Mouse (Mus musculus) embryonic facial prominence, embryonic 10.5 days (tissue): Measurements from ENCODE around the gene Muc15. TPM values are rescaled to one million over a fixed set of nuclear protein-coding genes. Genes with fewer than 3 reads are reported as not detected.
A peak's percentile ranks its signal among the peaks of the same experiment; 100 is the strongest.

Experiments
- DNase-seq: peaks from one replicate; pipeline ENCODE4 v3.0.0-alpha.2; 2017; ENCODE audit warnings: low spot score
- H3K27ac ChIP-seq: fragments of 300-500 bp; sonication (generic); replicated peaks from 2 replicates; pipeline ENCODE4 v1.5.1; 2016; ENCODE audit warnings: mild to moderate bottlenecking
- H3K27me3 ChIP-seq: fragments of 300-500 bp; sonication (generic); replicated peaks from 2 replicates; pipeline ENCODE4 v1.6.1; 2016; ENCODE audit warnings: low read depth, mild to moderate bottlenecking; ENCODE audit not compliant: poor library complexity, severe bottlenecking
- H3K36me3 ChIP-seq: fragments of 300-500 bp; sonication (generic); replicated peaks from 2 replicates; pipeline ENCODE4 v1.6.1; 2016; ENCODE audit warnings: mild to moderate bottlenecking, moderate library complexity
- H3K4me1 ChIP-seq: fragments of 300-500 bp; sonication (generic); 2 replicates; pipeline ENCODE4 v1.6.1; 2016
- H3K4me3 ChIP-seq: fragments of 300-500 bp; sonication (generic); 2 replicates; pipeline ENCODE4 v1.5.1; 2016; ENCODE audit warnings: mild to moderate bottlenecking, moderate library complexity
- H3K9me3 ChIP-seq: fragments of 300-500 bp; sonication (generic); 2 replicates; pipeline ENCODE4 v1.6.1; 2016; ENCODE audit warnings: mild to moderate bottlenecking
- WGBS: fragments of 180-500 bp; shearing (Covaris S2); methylation state at CpG from one replicate; pipeline ENCODE4 v1.1.7; 2016; 5-methylcytosine and 5-hydroxymethylcytosine counted together
- polyA plus RNA-seq: library from polyadenylated mRNA; unstranded; fragments of >200 nt; fragmentation: Nextera tagmentation; extraction: Ambion mirVana; gene quantifications from 2 replicates; pipeline ENCODE4 v1.2.1, GENCODE M21; 2016

Gene Muc15
- polyA plus RNA-seq, result 0.06 TPM in 1 of 2 replicates, not detected in the other

DNA sequence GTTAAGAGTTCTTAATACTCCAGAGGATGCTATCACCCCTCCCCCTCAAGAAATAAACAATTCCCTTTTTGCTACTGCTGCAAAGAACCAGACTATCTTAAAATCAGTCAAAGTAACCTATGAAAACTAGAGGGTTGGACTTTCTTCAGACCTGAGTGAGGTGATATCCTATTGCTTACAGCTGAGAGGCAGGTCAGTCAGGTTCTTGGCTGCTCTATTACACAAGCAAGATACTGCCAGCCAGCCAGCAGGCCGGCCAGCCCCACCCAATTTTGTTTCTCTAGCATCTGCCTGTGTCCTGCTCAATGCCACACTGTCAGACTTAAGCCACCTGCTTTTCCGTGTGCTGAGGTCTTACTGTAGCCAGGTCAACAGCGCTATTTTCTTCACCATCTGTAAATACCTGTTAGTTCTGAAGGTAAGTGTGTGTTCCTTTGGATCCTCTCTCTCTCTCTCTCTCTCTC lies at the start of gene Muc15:
TSS of gene Muc15 (plus strand) at position 51 of the 464 bp plus-strand sequence.
- H3K36me3 ChIP-seq, result no peaks in the 10 kb centered on the region
- no peak within 1 kb of the TSS for H3K4me3 ChIP-seq
- H3K27me3 ChIP-seq, result no peaks in the 10 kb centered on the region
- H3K9me3 ChIP-seq, result no peaks in the 10 kb centered on the region
- no peak within 1 kb of the TSS for H3K27ac ChIP-seq
- no peaks in the 10 kb centered on the region for H3K4me1 ChIP-seq
- DNase-seq, result no peak
- 43% methylated on average over 3 of the region's 3 CpGs for WGBS

DNA sequence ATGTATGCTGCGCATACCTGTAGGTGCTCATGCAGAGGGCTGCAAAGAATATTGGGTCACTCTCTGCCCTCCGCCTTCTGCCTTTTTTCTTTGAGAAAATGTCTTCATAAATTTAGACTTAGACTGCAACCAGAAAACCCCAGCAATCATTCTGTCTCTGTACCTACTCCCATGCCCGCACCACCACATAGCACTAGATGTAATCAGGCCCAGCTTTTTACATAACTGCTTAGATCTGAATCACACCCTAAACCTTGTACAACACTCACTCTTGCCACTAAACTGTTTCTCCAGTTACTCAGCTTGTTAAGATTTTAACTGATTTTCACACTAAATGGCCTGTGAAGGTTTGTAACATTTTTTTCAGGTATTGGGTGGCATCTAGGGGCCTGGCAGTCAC lies 11.7 kb upstream of the Muc15 start:
- Histone ChIP-seq H3K4me1 (no peaks in the 10 kb centered on the region), H3K9me3 (no peaks in the 10 kb centered on the region), H3K27ac (no peak overlapping the region), H3K27me3 (no peaks in the 10 kb centered on the region), H3K36me3 (no peaks in the 10 kb centered on the region), H3K4me3 (no peak overlapping the region)
- 94% methylated on average over 3 of the region's 3 CpGs for WGBS
- no peak for DNase-seq

DNA sequence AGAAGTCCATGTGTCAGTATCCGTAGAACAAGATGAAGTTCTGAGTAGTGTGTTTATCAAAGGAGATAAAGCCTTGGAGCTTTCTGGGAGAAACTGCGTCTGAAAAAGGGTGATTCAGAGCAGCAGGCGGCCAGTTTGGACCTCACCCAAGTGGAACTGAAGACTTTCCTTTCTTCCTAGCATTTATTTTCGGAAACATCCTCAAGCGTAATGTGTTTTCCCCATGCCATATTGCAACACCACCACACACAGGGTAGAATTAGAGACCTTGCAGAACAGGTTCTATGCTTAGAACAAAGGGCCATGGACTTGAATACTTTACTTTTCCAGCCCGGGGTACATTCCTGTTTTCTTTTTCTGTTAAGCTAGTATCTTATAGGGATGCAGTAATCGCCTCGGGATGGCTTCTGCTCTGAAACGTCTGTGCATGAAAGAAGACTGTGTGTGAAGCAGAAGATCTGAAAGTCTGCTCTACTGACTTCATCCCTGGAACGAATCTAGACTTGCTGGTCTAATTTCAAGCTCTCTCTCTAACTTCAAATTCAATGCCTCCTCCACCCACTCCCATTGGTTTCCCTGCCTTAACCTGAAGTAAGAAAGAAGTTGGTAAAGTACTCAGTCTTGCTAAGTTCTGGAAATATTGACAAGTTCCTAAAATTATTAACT lies 11.0 kb upstream of the Muc15 start:
- H3K4me3 ChIP-seq, result no peak overlapping the region

DNA sequence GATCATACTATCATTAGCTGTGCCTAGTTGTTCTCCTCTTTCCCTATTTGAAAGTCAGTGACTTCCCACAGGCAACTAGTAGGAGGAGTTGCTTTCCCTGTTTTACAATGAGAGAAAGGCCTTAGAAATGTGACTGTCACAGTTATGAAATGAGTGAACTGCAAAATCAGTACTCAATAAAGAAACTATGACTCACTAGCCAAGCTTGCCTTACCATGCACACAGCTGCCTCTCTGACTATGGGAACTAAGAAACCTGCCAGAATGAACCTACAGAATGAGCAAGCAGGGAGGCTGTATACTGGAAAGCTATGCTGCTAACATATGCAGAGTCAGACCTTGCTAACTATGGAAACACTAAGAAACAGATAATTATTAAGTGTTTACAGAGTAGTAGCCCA lies 2.1 kb upstream of the Muc15 start:
- Histone ChIP-seq H3K4me1 (no peaks in the 10 kb centered on the region), H3K9me3 (no peaks in the 10 kb centered on the region), H3K4me3 (no peak overlapping the region), H3K36me3 (no peaks in the 10 kb centered on the region), H3K27ac (no peak overlapping the region), H3K27me3 (no peaks in the 10 kb centered on the region)
- DNase-seq, result no peak

More for the DNA sequence above, 11.0 kb upstream of the Muc15 start:
- no peak for DNase-seq
- Histone ChIP-seq H3K36me3 (no peaks in the 10 kb centered on the region), H3K9me3 (no peaks in the 10 kb centered on the region), H3K4me1 (no peaks in the 10 kb centered on the region), H3K27me3 (no peaks in the 10 kb centered on the region), H3K27ac (no peak overlapping the region)
- WGBS, result 81% methylated on average over 10 of the region's 10 CpGs

DNA sequence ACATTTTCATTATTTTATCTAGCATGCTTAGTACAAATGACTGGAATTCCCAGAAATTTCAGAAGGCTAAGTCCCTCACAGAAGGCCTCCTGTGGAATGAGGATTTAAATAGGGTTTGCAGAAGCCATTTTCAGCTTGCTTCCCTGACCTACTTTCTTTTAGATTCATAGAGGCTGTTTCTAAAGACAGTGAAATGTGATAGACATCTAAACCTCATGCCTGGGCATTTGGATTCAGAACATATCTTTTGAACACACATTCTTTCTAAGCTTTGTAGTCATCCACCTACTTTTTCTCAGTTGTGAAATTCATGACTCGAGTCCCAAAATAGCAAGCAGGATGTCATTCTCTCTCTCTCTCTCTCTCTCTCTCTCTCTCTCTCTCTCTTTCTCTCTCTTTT lies 1.1 kb downstream of the Muc15 start:
- Histone ChIP-seq H3K36me3 (no peaks in the 10 kb centered on the region), H3K27me3 (no peaks in the 10 kb centered on the region), H3K9me3 (no peaks in the 10 kb centered on the region), H3K27ac (no peak overlapping the region), H3K4me1 (no peaks in the 10 kb centered on the region), H3K4me3 (no peak overlapping the region)
- DNase-seq, result no peak
- WGBS, result 80% methylated on average over 1 of the region's 1 CpGs

DNA sequence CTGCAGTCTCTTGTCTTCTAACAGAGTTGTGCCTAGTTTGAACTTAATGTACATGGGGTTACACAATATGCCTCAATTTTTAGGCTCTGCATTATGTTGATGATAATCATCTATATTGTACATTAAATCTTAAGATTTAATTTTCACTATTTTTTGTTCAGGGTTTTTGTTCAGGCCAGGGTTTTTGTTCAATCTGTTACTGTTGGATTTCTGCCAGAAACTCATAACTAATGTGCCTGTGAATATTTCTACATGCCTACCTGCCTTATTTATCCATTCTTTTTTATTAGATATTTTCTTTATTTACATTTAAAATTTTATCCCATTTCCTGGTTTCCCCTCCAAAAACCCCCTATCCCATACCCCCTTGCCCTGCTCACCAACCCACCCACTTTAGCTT lies 5.0 kb downstream of the Muc15 start:
- DNase-seq, result no peak
- Histone ChIP-seq H3K27me3 (no peaks in the 10 kb centered on the region), H3K9me3 (no peaks in the 10 kb centered on the region), H3K36me3 (no peaks in the 10 kb centered on the region), H3K4me3 (no peak overlapping the region), H3K4me1 (no peaks in the 10 kb centered on the region), H3K27ac (no peak overlapping the region)

DNA sequence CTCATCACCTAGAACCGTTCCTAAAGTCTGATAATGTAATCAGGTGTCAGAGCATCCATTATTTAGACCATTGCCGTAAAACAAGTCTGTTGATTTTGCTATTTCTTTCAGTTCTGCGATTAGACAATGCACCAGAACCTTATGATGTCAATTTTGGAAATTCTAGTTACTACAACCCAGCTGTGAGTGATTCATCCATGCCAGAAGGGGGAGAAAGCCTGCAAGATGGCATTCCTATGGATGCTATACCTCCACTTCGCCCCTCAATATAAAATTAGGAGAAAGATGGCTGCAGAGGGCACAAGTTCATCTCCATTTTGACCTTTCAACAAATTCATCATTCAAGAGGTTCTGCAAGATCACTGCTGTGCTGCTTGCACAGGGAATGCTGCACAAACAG lies 16.1 kb downstream of the Muc15 start:
- H3K27me3 ChIP-seq, result no peaks in the 10 kb centered on the region
- H3K4me1 ChIP-seq, result no peaks in the 10 kb centered on the region; the same call in 1 of the 2 replicates
- WGBS, result 71% methylated on average over 4 of the region's 4 CpGs
- no peak for DNase-seq
- H3K36me3 ChIP-seq, result no peaks in the 10 kb centered on the region
- no peak overlapping the region for H3K4me3 ChIP-seq
- no peak overlapping the region for H3K27ac ChIP-seq
- H3K9me3 ChIP-seq, result no peaks in the 10 kb centered on the region

DNA sequence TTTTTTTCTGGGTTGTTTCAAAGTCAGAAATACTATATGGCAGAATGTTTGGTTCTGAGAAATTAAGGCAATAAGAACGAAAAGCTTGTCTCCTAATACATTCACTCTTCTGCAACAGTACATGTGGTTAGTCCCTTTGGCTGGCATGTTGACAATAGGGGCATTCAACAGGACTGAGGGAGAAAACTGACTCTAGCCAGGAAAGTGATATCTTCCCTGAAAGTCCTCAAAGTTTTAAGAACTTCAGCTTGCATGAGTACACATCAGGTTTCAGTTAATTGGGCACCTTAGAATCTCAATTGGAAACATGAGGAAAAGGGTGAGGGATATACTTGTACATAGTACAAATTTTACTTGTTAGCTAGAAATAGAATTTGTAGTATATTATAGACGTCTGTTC lies 16.8 kb downstream of the Muc15 start:
- no peaks in the 10 kb centered on the region for H3K27me3 ChIP-seq
- no peaks in the 10 kb centered on the region for H3K9me3 ChIP-seq
- WGBS, result 39% methylated on average over 2 of the region's 2 CpGs
- H3K4me3 ChIP-seq, result no peak overlapping the region
- no peaks in the 10 kb centered on the region for H3K36me3 ChIP-seq
- H3K4me1 ChIP-seq, result no peaks in the 10 kb centered on the region; the same call in 1 of the 2 replicates
- H3K27ac ChIP-seq, result no peak overlapping the region
- DNase-seq, result no peak

DNA sequence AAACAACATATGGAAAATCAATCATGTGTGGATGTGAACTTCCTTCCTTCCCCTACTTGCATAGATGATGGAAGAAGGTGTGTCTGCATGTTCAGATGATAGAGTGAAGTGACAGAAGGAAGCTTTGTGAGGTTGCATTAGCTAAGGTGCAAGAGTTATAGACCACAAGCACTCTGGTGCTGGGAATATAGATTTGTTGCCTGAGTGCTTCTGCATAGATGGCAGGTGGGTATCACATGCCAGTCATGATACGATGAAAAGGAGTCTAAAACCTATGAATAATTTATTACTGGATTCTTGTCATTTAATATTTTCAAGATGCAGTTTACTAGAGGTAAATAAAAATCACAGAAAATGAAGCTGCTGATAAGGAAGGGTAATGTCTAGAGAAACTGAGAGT lies 18.6 kb downstream of the Muc15 start:
- Histone ChIP-seq H3K27me3 (no peaks in the 10 kb centered on the region), H3K4me1 (no peaks in the 10 kb centered on the region; the same call in 1 of the 2 replicates), H3K27ac (no peak overlapping the region), H3K9me3 (no peaks in the 10 kb centered on the region), H3K4me3 (no peak overlapping the region), H3K36me3 (no peaks in the 10 kb centered on the region)
- DNase-seq, result no peak
- 79% methylated on average over 1 of the region's 1 CpGs for WGBS

DNA sequence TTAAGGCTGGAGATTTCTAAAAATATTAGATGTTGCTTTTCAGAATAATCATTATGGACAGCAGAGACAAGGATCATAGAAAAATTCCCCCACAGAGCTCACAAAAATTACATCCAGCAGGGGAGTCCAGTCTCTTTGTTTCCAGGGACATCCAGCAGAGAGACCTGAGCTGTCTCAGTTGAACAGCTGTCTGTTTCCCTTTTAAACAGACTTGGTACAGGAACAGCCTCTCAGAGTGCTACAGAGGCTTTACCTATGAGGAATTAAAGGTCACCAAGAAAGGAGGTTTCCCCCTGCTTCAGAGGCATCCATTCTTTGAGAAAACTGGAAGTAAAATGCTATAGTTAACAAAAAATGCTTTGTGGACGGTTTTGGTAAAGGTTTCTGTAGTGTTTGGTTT lies 19.4 kb downstream of the Muc15 start:
- Histone ChIP-seq H3K27me3 (no peaks in the 10 kb centered on the region), H3K9me3 (no peaks in the 10 kb centered on the region), H3K4me1 (no peaks in the 10 kb centered on the region; the same call in 1 of the 2 replicates), H3K4me3 (no peak overlapping the region), H3K36me3 (no peaks in the 10 kb centered on the region), H3K27ac (0 out of 2 replicates have a peak overlapping the region, but pooled peaks have one; percentile 51)
- WGBS, result 59% methylated on average over 1 of the region's 1 CpGs
- DNase-seq, result no peak

DNA sequence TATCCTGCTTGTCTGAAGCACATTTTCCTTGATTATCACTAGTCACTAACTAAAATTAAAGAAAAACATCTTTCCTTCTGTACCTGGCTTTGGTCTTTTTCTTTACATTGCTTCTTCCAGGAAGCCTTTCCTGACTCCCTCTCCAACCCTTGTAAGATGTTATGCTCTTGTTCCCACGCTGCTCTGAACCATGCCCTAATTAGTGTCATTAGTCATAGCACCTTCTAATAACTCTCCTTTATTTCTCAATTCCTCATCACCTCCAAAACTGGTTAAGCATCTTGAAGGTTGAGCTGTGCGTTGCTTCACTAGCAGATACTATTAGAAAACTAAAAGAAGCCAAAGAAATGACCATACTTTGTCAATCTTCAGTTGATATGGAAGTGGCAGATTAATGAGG lies 36.4 kb downstream of the Muc15 start:
- no peaks in the 10 kb centered on the region for H3K27me3 ChIP-seq
- DNase-seq, result no peak
- H3K36me3 ChIP-seq, result no peaks in the 10 kb centered on the region
- H3K4me3 ChIP-seq, result no peak overlapping the region
- WGBS, result 89% methylated on average over 2 of the region's 2 CpGs
- H3K9me3 ChIP-seq, result no peaks in the 10 kb centered on the region
- no peak overlapping the region for H3K27ac ChIP-seq
- H3K4me1 ChIP-seq, result no peaks in the 10 kb centered on the region

DNA sequence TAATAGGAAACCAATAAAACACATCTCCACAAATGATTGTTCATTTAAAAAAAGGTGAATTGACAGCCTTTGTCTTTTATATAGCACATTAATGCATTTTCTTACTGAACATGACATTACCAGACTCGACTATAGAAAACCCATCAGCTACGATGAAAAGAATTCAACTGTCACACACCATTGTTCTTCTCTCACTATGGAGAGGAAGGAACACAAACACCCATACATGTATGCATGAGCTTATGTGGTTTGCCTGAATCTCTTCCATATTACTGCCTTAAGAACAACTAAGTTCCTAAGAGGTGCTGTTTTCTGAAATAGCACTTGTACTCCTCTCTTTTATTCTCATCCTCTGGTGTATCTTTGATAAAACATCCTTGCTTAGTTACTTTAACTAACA lies 38.3 kb downstream of the Muc15 start:
- no peaks in the 10 kb centered on the region for H3K36me3 ChIP-seq
- 83% methylated on average over 2 of the region's 2 CpGs for WGBS
- no peak overlapping the region for H3K27ac ChIP-seq
- no peak overlapping the region for H3K4me3 ChIP-seq
- no peaks in the 10 kb centered on the region for H3K9me3 ChIP-seq
- no peaks in the 10 kb centered on the region for H3K4me1 ChIP-seq
- DNase-seq, result no peak
- no peaks in the 10 kb centered on the region for H3K27me3 ChIP-seq

DNA sequence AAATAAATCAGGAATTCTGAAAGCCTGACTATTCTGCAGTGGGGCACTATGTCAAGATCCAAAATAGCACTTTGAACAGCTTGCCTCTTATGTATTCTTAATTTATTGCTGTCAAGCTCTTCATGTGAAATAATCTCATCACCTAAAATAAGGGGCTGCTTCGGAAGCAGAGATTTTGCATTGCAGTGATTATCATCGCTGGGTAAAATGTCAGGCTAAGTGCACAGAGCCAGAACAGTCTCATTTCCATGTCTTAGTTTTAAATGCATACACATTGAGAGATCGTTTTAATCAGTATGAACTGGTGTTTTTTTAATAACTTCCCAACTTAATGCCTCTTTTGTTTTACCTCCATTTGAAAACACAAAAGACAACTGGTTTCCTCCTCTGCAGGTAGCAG lies 66.3 kb downstream of the Muc15 start:
- Histone ChIP-seq H3K9me3 (no peaks in the 10 kb centered on the region), H3K27me3 (no peaks in the 10 kb centered on the region), H3K27ac (no peak overlapping the region), H3K36me3 (no peaks in the 10 kb centered on the region), H3K4me1 (no peaks in the 10 kb centered on the region), H3K4me3 (no peak overlapping the region)
- DNase-seq, result no peak
- 87% methylated on average over 3 of the region's 3 CpGs for WGBS
